Mouse (Mus musculus) lung, postnatal 36 days (tissue): ENCODE results near the gene Ermap.

ENCODE experiments used
- DNase-seq: peaks from one replicate; pipeline ENCODE4 v3.0.0; 2022; ENCODE audit warnings: mixed read lengths

Gene Ermap

GRCm38 (mm10) chr4:119189864-119190263 is at the start of gene Ermap:
Ermap (minus strand) TSS chr4:119190011.
- DNase-seq: no peak

DNA sequence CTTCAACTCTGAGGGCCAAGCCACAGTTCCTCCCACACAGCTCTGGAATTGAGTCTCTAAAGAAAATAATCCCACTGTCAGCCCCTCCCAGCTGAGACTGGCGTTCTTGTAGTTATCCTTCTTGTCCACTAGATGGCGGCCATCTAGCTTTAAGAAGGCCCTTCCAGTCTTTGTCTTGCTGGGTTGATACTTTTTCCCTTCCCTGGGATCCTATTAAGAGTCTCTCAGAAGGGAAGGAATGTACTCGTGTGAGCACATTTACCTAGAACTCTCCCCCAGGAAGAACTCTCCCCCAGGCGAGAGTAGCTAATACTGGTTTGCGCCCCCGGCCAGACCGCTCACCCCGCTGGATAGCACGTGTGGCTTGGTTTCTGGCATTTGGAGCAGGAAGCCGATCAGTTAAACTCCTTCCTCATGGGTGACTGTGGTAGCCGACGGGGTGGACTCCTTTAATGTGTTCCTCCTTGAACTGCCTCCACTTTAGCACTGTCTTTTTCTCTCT is 49.4 kb upstream of the Ermap start:
- DNase-seq: peak; percentile 60

GRCm38 (mm10) chr4:119238661-119239060 is 48.9 kb upstream of the Ermap start:
- DNase-seq: no peak

GRCm38 (mm10) chr4:119234348-119234747 is 44.5 kb upstream of the Ermap start:
- DNase-seq: no peak

- DNase-seq: peak; percentile 45
These were observed 43.6 kb upstream of the Ermap start for GRCm38 (mm10) chr4:119233256-119233901.

- peak; percentile 100 for DNase-seq
These were observed 42.8 kb upstream of the Ermap start, which contains the start of the genes AU022252 and P3h1 for GRCm38 (mm10) chr4:119232410-119233255. AU022252 (minus strand) TSS chr4:119232712. P3h1 (plus strand) TSS chr4:119232915.

DNA sequence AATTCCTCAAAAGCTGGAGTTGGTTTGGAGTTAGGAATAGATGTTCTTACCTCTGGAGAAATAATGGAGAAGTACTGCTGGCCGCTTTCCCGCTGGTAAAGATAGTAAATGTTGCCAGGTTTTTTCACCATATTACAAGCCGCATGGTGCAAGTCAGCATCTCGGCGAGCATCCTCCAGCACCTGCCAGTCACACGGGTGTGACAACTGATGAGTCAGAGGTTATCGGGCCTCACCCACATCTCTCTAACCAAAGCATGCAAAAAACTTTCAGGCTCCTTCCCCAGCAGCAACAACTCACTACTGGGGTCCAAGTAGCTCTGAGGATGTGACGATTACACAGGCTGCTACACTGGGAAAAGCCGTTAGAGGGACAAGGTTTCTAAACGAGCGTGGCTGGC is 36.9 kb upstream of the Ermap start:
- DNase-seq: no peak

GRCm38 (mm10) chr4:119225719-119226118 is 35.9 kb upstream of the Ermap start:
- no peak for DNase-seq

DNA sequence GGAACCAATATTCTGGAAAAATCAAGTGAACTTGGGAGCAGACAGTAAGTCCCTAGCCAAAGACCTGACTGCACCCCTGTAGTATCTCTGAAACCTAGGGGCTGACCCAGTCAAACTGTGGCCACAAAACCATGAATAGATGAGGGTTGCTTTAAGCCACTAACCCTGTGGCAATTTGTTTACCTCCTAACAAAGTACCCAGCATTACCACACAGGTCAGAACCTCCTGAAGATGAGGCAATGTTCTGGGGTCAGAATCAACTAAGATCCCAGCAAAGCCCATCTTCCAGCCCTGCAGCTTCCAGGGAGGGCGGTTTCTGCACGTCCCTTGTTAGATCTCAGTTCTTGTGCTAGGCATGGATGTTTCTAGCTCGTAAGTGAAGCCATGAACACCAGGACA is 34.7 kb upstream of the Ermap start:
- no peak for DNase-seq

DNA sequence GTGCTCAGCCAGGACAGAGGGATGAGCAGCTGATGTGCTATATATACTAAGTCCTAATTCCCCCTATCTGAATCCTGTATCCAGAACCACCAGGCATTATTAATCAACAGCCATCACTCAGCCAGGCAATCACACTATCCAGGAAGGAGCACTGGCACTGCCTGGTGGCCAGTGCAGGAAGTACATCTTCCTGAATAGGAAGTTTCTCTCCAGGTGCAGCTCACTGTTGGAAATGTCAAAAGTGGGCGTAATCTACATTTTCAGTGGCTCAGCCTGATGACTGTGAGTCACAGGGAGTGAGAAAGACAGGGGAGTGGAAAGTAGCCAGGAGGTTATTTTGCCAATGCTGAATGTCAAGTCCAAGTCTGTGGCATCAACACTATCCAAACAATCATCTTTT is 33.9 kb upstream of the Ermap start:
- peak; percentile 65 for DNase-seq

GRCm38 (mm10) chr4:119218169-119218568 is 28.4 kb upstream of the Ermap start, which contains the start of gene Tmem269:
Tmem269 (minus strand) TSS chr4:119218217.
- DNase-seq: no peak

DNA sequence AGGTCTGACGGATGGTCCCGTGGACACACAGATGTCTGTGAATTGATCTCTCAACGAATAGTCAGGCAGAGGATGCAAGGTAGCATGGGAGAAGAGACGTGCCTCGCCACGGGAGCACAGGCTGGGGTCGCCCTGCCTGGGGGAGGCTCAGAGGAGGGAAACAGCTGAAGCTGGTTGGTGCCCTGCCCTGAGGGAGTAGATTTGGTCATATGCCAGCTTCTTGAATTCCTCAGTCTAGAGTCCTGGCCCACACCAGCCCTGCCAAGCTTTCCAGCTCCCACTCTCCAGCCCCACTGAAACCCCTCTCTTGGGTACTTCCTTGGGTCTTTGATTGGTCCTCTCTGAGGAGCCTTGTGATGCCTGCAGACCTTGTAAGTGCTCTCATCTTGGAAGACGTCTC is 26.9 kb upstream of the Ermap start:
- DNase-seq: no peak

- peak; percentile 67 for DNase-seq
These were observed 14.9 kb upstream of the Ermap start for GRCm38 (mm10) chr4:119204672-119205071.

GRCm38 (mm10) chr4:119198105-119198504 is 8.3 kb upstream of the Ermap start:
- DNase-seq: no peak

- DNase-seq: peak; percentile 12
These were observed 5.9 kb upstream of the Ermap start for GRCm38 (mm10) chr4:119195582-119196320.

DNA sequence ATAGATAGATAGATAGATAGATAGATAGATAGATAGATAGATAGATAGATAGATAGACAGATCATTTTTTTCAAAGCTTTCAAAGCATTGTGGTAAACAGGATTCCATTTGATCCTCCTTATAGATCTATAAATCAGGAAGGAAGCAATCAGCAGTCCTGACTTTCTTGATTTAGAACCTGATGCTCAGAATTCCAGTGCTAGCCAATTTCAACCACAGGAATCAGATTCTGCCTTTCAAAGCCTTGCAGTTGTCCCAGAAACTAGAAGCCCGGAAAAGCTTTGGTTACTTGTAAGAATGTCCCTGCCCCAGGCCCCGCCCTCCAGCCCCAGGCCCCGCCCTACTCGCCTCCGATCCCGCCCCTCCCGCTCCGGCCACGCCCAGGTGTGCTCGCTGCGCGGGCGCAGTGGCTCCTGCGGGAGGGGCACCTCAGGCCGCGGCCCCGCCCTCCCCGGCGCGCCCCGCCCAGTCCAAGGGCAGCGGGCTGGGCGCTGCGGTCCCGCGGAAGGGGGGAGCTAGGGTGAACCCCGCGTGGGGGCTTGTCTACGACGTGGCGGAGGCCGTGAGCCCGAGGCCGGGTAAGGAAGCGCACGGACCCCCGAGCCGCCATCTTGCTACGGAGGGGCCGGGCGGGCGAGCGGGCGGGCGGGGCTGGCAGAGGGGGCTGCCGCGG is 5.2 kb upstream of the Ermap start, which contains the start of gene Svbp:
Svbp (plus strand) TSS at position 398 of the 673 bp plus-strand sequence.
- peak; percentile 84 for DNase-seq

DNA sequence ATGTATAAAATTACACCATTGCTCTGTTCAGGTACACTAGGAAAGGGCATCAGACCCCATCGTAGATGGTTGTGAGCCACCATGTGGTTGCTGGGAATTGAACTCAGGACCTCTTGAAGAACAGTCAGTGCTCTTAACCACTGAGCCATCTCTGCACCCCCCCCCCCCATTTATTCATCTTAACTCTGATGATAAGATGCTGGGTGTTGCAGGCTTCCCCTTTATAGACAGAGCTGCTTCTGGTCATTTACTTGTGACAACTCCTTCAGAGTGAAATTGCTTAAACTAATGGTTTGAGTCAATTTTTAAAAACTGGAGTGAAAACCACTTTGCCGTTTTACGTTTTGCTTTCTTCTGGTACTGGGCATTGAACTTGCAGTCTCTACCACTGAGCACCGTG is 2.9 kb upstream of the Ermap start:
- no peak for DNase-seq

GRCm38 (mm10) chr4:119191273-119191672 is 1.5 kb upstream of the Ermap start:
- DNase-seq: no peak

DNA sequence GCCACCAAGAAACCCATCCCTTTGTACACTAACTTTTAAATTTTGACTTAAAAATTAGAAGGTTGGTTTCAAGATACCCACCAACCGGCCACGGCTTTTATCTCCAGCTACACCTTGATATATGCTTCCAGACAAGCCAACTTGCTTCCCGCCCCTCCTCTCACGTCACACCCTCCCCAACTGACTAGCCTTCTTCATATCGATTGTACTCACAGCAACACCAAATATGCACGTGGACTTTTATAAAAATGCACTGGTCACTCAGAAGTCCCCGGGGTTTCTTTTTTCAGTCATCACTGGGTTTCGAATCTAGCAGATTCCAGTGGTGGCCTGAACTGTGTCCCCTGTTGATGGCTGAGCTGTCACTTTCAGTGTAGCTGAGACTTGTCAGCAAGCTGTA is 807 bp upstream of the Ermap start:
- DNase-seq: no peak

DNA sequence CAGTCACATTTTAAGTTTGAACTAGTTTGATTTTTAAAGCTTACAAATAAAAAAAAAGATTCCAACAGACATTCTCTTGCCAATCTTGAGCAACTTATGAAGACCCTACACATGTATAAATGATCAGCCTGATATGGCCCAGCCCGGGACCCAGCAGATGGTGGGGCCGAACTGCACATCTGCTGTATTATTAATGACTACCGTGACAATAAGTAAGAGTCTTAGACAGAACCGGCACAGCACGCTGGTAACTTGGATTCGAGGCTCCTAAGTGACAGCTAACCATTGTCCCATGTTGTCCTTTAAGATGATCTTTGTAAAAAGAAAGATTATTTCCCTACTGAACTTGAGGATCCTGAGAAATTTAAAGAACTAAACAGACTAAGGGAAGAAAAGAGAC is 419 bp downstream of the Ermap start:
- DNase-seq: no peak

DNA sequence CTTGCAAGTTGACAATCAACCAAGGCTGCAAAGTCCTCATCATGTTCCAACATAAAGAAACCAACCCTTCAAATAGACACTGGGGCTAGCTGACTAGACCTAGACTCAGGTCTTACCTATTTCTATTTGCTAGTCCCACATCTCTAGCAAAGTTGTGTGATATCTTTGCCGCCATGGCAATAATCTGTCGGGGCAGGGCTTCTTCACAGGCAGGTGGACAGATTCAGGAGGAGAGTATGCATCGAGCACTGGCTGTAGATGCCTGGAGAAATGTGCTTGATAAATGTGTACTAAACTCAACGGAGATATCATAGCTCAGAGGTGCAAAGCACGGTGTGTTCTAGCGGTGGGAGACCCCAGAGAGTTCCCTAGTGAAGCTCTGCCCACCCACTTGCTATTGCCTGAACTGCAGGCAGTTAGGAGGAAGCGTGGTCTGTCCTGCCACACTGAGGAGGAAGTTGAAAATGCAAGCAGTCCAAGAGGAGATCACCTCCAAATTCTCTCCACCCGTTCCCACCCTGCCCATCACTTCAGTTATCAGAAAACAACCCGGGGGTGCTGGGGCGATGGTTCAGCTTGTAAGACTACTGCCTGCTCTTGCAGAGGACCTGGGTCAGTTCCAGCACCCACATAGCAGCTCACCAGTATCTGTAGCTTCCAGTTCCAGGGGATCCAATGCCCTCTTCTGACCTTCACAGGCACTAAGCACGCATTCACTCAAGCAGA is 1.6 kb downstream of the Ermap start:
- DNase-seq: no peak

DNA sequence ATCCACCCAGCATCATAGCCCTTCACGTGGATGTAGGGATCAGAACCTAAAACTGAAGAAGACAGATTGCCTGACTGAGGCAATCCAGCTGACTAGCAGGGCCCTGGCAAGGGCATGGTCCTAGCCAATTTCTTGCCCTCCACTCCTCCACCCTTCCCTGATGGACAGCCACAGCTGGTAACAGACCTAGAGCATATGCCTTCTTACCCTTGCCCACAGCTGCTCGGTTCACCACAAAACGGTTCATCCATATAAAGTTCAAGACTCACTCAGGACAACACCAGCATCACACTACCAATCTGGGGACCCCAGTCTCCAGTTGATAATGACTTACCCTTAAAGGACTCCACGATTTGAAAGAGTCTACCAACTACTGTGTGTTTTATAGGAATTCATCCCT is 4.0 kb downstream of the Ermap start:
- no peak for DNase-seq
